Mouse (Mus musculus) thymus, postnatal 0 days (tissue): ENCODE results near the gene Wfdc6b. TPM values are rescaled to one million over a fixed set of nuclear protein-coding genes. Genes with fewer than 3 reads are reported as not detected.

Experiments used
- polyA plus RNA-seq: library from polyadenylated mRNA; unstranded; fragments of >200 nt; fragmentation: Nextera tagmentation; extraction: Ambion mirVana; gene quantifications from 2 replicates; pipeline ENCODE4 v1.2.1, GENCODE M21; 2015

The Wfdc6b gene
- polyA plus RNA-seq, 1 experiment from 2014 or later = not detected

Other genes starting within 250 kb of the Wfdc6b start
- gene Slpi, start 224.4 kb upstream of the Wfdc6b start, polyA plus RNA-seq = 9.8 and 10.6 TPM in 2 replicates
- gene Rbpjl, start 210.4 kb upstream of the Wfdc6b start, polyA plus RNA-seq = not detected in 2 replicates
- 0.08 and 0.12 TPM in 2 replicates for gene Matn4, start 208.4 kb upstream of the Wfdc6b start, polyA plus RNA-seq
- 28.7 and 40.4 TPM in 2 replicates for gene Sdc4, start 169.6 kb upstream of the Wfdc6b start, polyA plus RNA-seq
- gene Sys1, start 156.6 kb upstream of the Wfdc6b start, polyA plus RNA-seq = 77.2 and 83.7 TPM in 2 replicates
- gene Gm20458, start 152.6 kb upstream of the Wfdc6b start, polyA plus RNA-seq = 19.4 and 21.5 TPM in 2 replicates
- not detected in 2 replicates for gene Trp53tg5, start 139.8 kb upstream of the Wfdc6b start, polyA plus RNA-seq
- gene Dbndd2, start 127.4 kb upstream of the Wfdc6b start, polyA plus RNA-seq = 12.6 and 15.3 TPM in 2 replicates
- 47.2 and 51.1 TPM in 2 replicates for gene Pigt, start 116.0 kb upstream of the Wfdc6b start, polyA plus RNA-seq
- 51.3 and 53.4 TPM in 2 replicates for gene Wfdc2, start 51.1 kb upstream of the Wfdc6b start, polyA plus RNA-seq
- not detected in 2 replicates for gene Spint3, start 40.1 kb upstream of the Wfdc6b start, polyA plus RNA-seq
- gene Wfdc6a, start 28.1 kb upstream of the Wfdc6b start, polyA plus RNA-seq = not detected in 2 replicates
- gene Eppin, start 19.9 kb upstream of the Wfdc6b start, polyA plus RNA-seq = not detected in 2 replicates
- not detected in 2 replicates for gene Wfdc8, start 104 bp downstream of the Wfdc6b start, polyA plus RNA-seq
- gene Wfdc16, start 25.3 kb downstream of the Wfdc6b start, polyA plus RNA-seq = not detected in 2 replicates
- 0.42 TPM in 1 of 2 replicates, not detected in the other for gene Wfdc10, start 42.5 kb downstream of the Wfdc6b start, polyA plus RNA-seq
- not detected in 2 replicates for gene Wfdc9, start 43.1 kb downstream of the Wfdc6b start, polyA plus RNA-seq
- gene Wfdc11, start 60.6 kb downstream of the Wfdc6b start, polyA plus RNA-seq = not detected in 2 replicates
- not detected in 2 replicates for gene Wfdc13, start 71.6 kb downstream of the Wfdc6b start, polyA plus RNA-seq
- not detected in 2 replicates for gene Spint4, start 85.0 kb downstream of the Wfdc6b start, polyA plus RNA-seq
- gene Spint5, start 101.8 kb downstream of the Wfdc6b start, polyA plus RNA-seq = not detected in 2 replicates
- gene Wfdc3, start 132.4 kb downstream of the Wfdc6b start, polyA plus RNA-seq = 0.49 and 0.56 TPM in 2 replicates
- 70.4 and 85.2 TPM in 2 replicates for gene Dnttip1, start 132.5 kb downstream of the Wfdc6b start, polyA plus RNA-seq
- gene Ube2c, start 156.4 kb downstream of the Wfdc6b start, polyA plus RNA-seq = 379 and 497 TPM in 2 replicates
- gene Tnnc2, start 166.4 kb downstream of the Wfdc6b start, polyA plus RNA-seq = 5.8 and 10.7 TPM in 2 replicates
- 7.0 and 7.7 TPM in 2 replicates for gene Snx21, start 172.3 kb downstream of the Wfdc6b start, polyA plus RNA-seq
- 30.0 and 31.1 TPM in 2 replicates for gene Acot8, start 191.4 kb downstream of the Wfdc6b start, polyA plus RNA-seq
- 7.1 TPM in 2 replicates for gene Zswim3, start 191.6 kb downstream of the Wfdc6b start, polyA plus RNA-seq
- gene Zswim1, start 209.2 kb downstream of the Wfdc6b start, polyA plus RNA-seq = 8.7 and 9.1 TPM in 2 replicates
- 0.17 and 0.85 TPM in 2 replicates for gene Spata25, start 215.0 kb downstream of the Wfdc6b start, polyA plus RNA-seq
- gene Ctsa, start 219.4 kb downstream of the Wfdc6b start, polyA plus RNA-seq = 154 and 164 TPM in 2 replicates
- 5.3 and 5.9 TPM in 2 replicates for gene Neurl2, start 219.9 kb downstream of the Wfdc6b start, polyA plus RNA-seq
- gene Pltp, start 244.2 kb downstream of the Wfdc6b start, polyA plus RNA-seq = 424 and 433 TPM in 2 replicates